Mouse (Mus musculus) limb, embryonic 14.5 days (tissue): Measurements from ENCODE around the gene Fat1. TPM values are rescaled to one million over a fixed set of nuclear protein-coding genes. Genes with fewer than 3 reads are reported as not detected.

Experiments
- ATAC-seq: fragments of 200-750 bp; cut with Nextera tagmentation; 2 replicates; pipeline ENCODE4 v1.8.0; 2017; ENCODE audit warnings: low read depth, moderate number of reproducible peaks, moderate TSS enrichment; ENCODE audit not compliant: low FRiP score
- DNase-seq: peaks from one replicate; pipeline ENCODE4 v3.0.0-alpha.2; 2015; ENCODE audit warnings: low spot score
- H3K27ac ChIP-seq: fragments of 300-500 bp; sonication (generic); replicated peaks from 2 replicates; pipeline ENCODE4 v1.5.1; 2014; ENCODE audit warnings: low read depth, mild to moderate bottlenecking, low read length, moderate library complexity, mixed read lengths
- H3K27me3 ChIP-seq: fragments of 300-500 bp; sonication (generic); 2 replicates; pipeline ENCODE4 v1.6.1; 2014; ENCODE audit warnings: low read length, mixed read lengths; ENCODE audit not compliant: control insufficient read depth, insufficient read depth
- H3K36me3 ChIP-seq: fragments of 300-500 bp; sonication (generic); 2 replicates; pipeline ENCODE4 v1.6.1; 2014; ENCODE audit warnings: mild to moderate bottlenecking, low read length, moderate library complexity, mixed read lengths; ENCODE audit not compliant: control insufficient read depth, insufficient read depth
- H3K4me1 ChIP-seq: fragments of 300-500 bp; sonication (generic); 2 replicates; pipeline ENCODE4 v1.6.1; 2014; ENCODE audit warnings: antibody characterized with exemption, low read length, mixed read lengths; ENCODE audit not compliant: control insufficient read depth, insufficient read depth
- H3K4me2 ChIP-seq: fragments of 300-500 bp; sonication (generic); replicated peaks from 2 replicates; pipeline ENCODE4 v1.6.1; 2014; ENCODE audit warnings: low read depth, mild to moderate bottlenecking, low read length, moderate library complexity; ENCODE audit not compliant: severe bottlenecking
- H3K4me3 ChIP-seq: fragments of 300-500 bp; sonication (generic); replicated peaks from 2 replicates; pipeline ENCODE4 v1.5.1; 2014; ENCODE audit warnings: low read length
- H3K9ac ChIP-seq: fragments of 300-500 bp; sonication (generic); 2 replicates; pipeline ENCODE4 v1.6.1; 2014; ENCODE audit warnings: mild to moderate bottlenecking, low read depth, low read length, moderate library complexity; ENCODE audit not compliant: severe bottlenecking
- H3K9me3 ChIP-seq: fragments of 300-500 bp; sonication (generic); 2 replicates; pipeline ENCODE4 v1.6.1; 2016; ENCODE audit warnings: low read length; ENCODE audit not compliant: control insufficient read depth
- POLR2A ChIP-seq: fragments of 200-500 bp; IDR thresholded peaks from 2 replicates; pipeline ENCODE4 v1.8.0; 2012; ENCODE audit warnings: inconsistent platforms, mild to moderate bottlenecking, moderate library complexity, borderline replicate concordance; ENCODE audit not compliant: insufficient read depth, insufficient read length; ENCODE audit errors: extremely low read depth
- WGBS: fragments of 180-500 bp; shearing (Covaris S2); extraction: QIAGEN DNeasy Blood & Tissue Kit; methylation state at CpG from one replicate; pipeline ENCODE4 v1.1.7; 2014; 5-methylcytosine and 5-hydroxymethylcytosine counted together
- polyA plus RNA-seq, 2 experiments: library from polyadenylated mRNA; depleted of rRNA in 1 of 2; stranded (reverse) in 1 of 2; unstranded in 1 of 2; fragments of >200 nt; fragmentation: Nextera tagmentation in 1 of 2; extraction: Ambion mirVana in 1 of 2; gene quantifications; 2 replicates each; pipeline versions ENCODE4 v1.2.1 to v1.2.3; 2012 to 2014

Fat1 gene
- polyA plus RNA-seq, 2 experiments, result 56.6 to 81.1 TPM

GRCm38 (mm10) chr8:44920379-44921032, 14.7 kb upstream of the Fat1 start:
- no peaks in the 10 kb centered on the region for H3K9me3 ChIP-seq
- no peaks in the 10 kb centered on the region for H3K4me1 ChIP-seq
- no peak overlapping the region for H3K4me2 ChIP-seq
- TF ChIP-seq POLR2A, result no peak
- ATAC-seq (no peak), DNase-seq (no peak)
- no peak overlapping the region for H3K4me3 ChIP-seq
- H3K36me3 ChIP-seq, result no peaks in the 10 kb centered on the region
- H3K27ac ChIP-seq, result no peak overlapping the region
- H3K27me3 ChIP-seq, result no peaks in the 10 kb centered on the region
- no peak overlapping the region for H3K9ac ChIP-seq
- 49% methylated on average over 7 of the region's 7 CpGs for WGBS

- no peak for TF ChIP-seq POLR2A
- WGBS, result 92% methylated on average over 5 of the region's 5 CpGs
Observed at GRCm38 (mm10) chr8:44924995-44925394, 10.3 kb upstream of the Fat1 start.

GRCm38 (mm10) chr8:44930058-44930457, 5.2 kb upstream of the Fat1 start:
- TF ChIP-seq POLR2A, result no peak
- Histone ChIP-seq H3K27ac (no peak overlapping the region), H3K4me3 (no peak overlapping the region), H3K9me3 (peaks cover 7% of the 10 kb centered on the region; the same call in 1 of the 2 replicates), H3K4me2 (no peak overlapping the region), H3K36me3 (no peaks in the 10 kb centered on the region), H3K27me3 (no peaks in the 10 kb centered on the region), H3K4me1 (no peaks in the 10 kb centered on the region), H3K9ac (no peak overlapping the region)
- WGBS, result 89% methylated on average over 3 of the region's 3 CpGs
- ATAC-seq, result no peak
- no peak for DNase-seq

More at GRCm38 (mm10) chr8:44924995-44925394, 10.3 kb upstream of the Fat1 start:
- peaks cover 7% of the 10 kb centered on the region; the same call in 1 of the 2 replicates for H3K9me3 ChIP-seq
- DNase-seq (no peak), ATAC-seq (no peak)
- no peak overlapping the region for H3K9ac ChIP-seq
- H3K4me3 ChIP-seq, result no peak overlapping the region
- no peak overlapping the region for H3K27ac ChIP-seq
- H3K27me3 ChIP-seq, result no peaks in the 10 kb centered on the region
- no peaks in the 10 kb centered on the region for H3K4me1 ChIP-seq
- H3K36me3 ChIP-seq, result no peaks in the 10 kb centered on the region
- no peak overlapping the region for H3K4me2 ChIP-seq

- H3K9me3 ChIP-seq, result peaks cover 7% of the 10 kb centered on the region; the same call in 1 of the 2 replicates
- no peak for TF ChIP-seq POLR2A
- no peaks in the 10 kb centered on the region for H3K27me3 ChIP-seq
- ATAC-seq (no peak), DNase-seq (no peak)
- WGBS, result 89% methylated on average over 9 of the region's 9 CpGs
- H3K27ac ChIP-seq, result no peak overlapping the region
- no peak overlapping the region for H3K4me2 ChIP-seq
- H3K4me1 ChIP-seq, result no peaks in the 10 kb centered on the region
- no peak overlapping the region for H3K9ac ChIP-seq
- no peak overlapping the region for H3K4me3 ChIP-seq
- no peaks in the 10 kb centered on the region for H3K36me3 ChIP-seq
Observed at GRCm38 (mm10) chr8:44932546-44933342, 2.5 kb upstream of the Fat1 start.

- H3K36me3 ChIP-seq, result no peaks in the 10 kb centered on the region
- H3K27ac ChIP-seq, result no peak overlapping the region
- DNase-seq (no peak), ATAC-seq (no peak)
- H3K4me1 ChIP-seq, result no peaks in the 10 kb centered on the region
- peaks cover 7% of the 10 kb centered on the region; the same call in 1 of the 2 replicates for H3K9me3 ChIP-seq
- peak overlapping the region; percentile 87 for H3K4me3 ChIP-seq
- WGBS, result 43% methylated on average over 6 of the region's 6 CpGs
- no peak for TF ChIP-seq POLR2A
- no peaks in the 10 kb centered on the region for H3K27me3 ChIP-seq
- H3K9ac ChIP-seq, result 0 out of 2 replicates have a peak overlapping the region, but pooled peaks have one; percentile 78
- H3K4me2 ChIP-seq, result peak overlapping the region; percentile 52
Observed at GRCm38 (mm10) chr8:44933478-44933877, 1.8 kb upstream of the Fat1 start.
